Mouse (Mus musculus) layer of hippocampus, adult 9-11 months (tissue): Measurements from ENCODE around the gene Shf.

Experiments used
- DNase-seq: peaks from one replicate; pipeline ENCODE4 v3.0.0; 2022

The Shf gene

GRCm38 (mm10) chr2:122301081-122301920, 67.7 kb downstream of the Shf start:
- DNase-seq = no peak

- no peak for DNase-seq
Measured at GRCm38 (mm10) chr2:122300656-122301020, 68.3 kb downstream of the Shf start.

GRCm38 (mm10) chr2:122299911-122300655, 68.9 kb downstream of the Shf start:
- no peak for DNase-seq
